Mouse (Mus musculus) lung, adult 2 months (tissue): ENCODE data around the gene Krt28. TPM values are rescaled to one million over a fixed set of nuclear protein-coding genes. Genes with fewer than 3 reads are reported as not detected.

Experiments used
- DNase-seq: peaks from one replicate; pipeline ENCODE4 v3.0.0; 2022
- H3K4me1 ChIP-seq: fragments of 200-500 bp; 2 replicates; pipeline ENCODE4 v1.6.1; 2011; ENCODE audit warnings: low read length; ENCODE audit not compliant: control insufficient read depth, insufficient read depth
- H3K4me3 ChIP-seq: fragments of 200-500 bp; replicated peaks from 2 replicates; pipeline ENCODE3; 2011; ENCODE audit warnings: low read depth, mild to moderate bottlenecking, control low read depth, low read length; ENCODE audit errors: extremely low read depth
- CTCF ChIP-seq: fragments of 200-500 bp; IDR thresholded peaks from 2 replicates; pipeline ENCODE4 v1.5.1; 2011; ENCODE audit warnings: mild to moderate bottlenecking, low read length, control low read depth; ENCODE audit not compliant: insufficient read depth
- POLR2A ChIP-seq: fragments of 200-500 bp; IDR thresholded peaks from 2 replicates; pipeline ENCODE4 v1.6.1; 2011; ENCODE audit warnings: low read depth, mild to moderate bottlenecking, control low read depth, low read length, borderline replicate concordance; ENCODE audit errors: extremely low read depth
- WGBS: fragments of 180-500 bp; shearing (Covaris S2); methylation state at CpG from one replicate; pipeline ENCODE4 v1.1.7; 2018; 5-methylcytosine and 5-hydroxymethylcytosine counted together
- polyA plus RNA-seq: library from polyadenylated mRNA; depleted of rRNA; stranded (reverse); fragments of >200 nt; gene quantifications from 2 replicates; pipeline ENCODE4 v1.2.3, GENCODE M21; 2012

Gene Krt28
- polyA plus RNA-seq, 1 experiment, result 0.15 TPM

DNA sequence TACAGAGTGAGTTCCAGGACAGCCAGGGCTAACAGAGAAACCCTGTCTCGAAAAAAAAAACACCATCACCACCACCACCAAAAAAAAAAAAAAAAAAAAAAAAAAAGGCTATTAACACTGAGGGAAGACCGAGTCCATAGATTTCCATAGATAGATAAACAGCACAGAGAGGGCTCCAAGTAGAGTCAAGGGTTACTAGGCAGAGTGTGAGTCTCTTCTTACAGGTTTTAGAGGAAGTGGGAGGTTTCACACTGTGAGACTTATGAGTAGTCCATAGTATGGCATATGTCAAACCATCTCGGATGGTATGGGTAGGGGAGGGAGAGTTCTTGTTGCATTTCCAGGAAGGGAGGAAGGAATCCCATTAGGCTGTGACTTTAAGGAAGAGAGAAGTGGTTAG is 23.4 kb upstream of the Krt28 start:
- TF ChIP-seq CTCF (no peak), POLR2A (no peak)
- Histone ChIP-seq H3K4me1 (no peaks in the 10 kb centered on the region), H3K4me3 (no peak overlapping the region)
- WGBS, result 68% methylated on average over 3 of the region's 3 CpGs
- DNase-seq, result no peak

DNA sequence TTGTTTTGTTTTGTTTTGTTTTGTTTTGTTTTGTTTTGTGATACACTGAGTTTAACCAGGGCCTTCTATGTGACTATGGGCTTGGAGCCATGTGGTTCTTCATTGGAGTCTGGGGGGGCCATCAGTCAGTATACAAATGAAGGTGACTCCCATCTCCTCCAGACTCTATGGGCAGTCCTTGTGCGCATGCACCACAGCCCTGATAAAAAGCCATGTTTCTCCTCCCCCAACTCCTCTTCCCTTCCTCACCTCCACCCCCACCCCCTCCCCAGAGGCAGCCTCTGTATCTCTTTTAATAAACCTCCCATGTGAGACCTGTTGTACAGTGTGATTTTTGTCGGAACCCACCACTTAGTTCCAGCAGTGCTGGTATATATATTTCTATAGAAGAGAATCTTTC is 22.0 kb upstream of the Krt28 start:
- no peak for DNase-seq
- TF ChIP-seq CTCF (no peak), POLR2A (no peak)
- Histone ChIP-seq H3K4me3 (no peak overlapping the region), H3K4me1 (no peaks in the 10 kb centered on the region)
- 75% methylated on average over 2 of the region's 2 CpGs for WGBS

GRCm38 (mm10) chr11:99396034-99396433 is 21.3 kb upstream of the Krt28 start:
- TF ChIP-seq CTCF (no peak), POLR2A (no peak)
- no peak for DNase-seq
- WGBS, result 47% methylated on average over 3 of the region's 3 CpGs
- Histone ChIP-seq H3K4me3 (no peak overlapping the region), H3K4me1 (no peaks in the 10 kb centered on the region)

GRCm38 (mm10) chr11:99392492-99392891 is 17.8 kb upstream of the Krt28 start:
- no peak for TF ChIP-seq POLR2A
- no peak for TF ChIP-seq CTCF
- no peak for DNase-seq
- Histone ChIP-seq H3K4me1 (no peaks in the 10 kb centered on the region), H3K4me3 (no peak overlapping the region)
- WGBS, result 68% methylated on average over 10 of the region's 10 CpGs

DNA sequence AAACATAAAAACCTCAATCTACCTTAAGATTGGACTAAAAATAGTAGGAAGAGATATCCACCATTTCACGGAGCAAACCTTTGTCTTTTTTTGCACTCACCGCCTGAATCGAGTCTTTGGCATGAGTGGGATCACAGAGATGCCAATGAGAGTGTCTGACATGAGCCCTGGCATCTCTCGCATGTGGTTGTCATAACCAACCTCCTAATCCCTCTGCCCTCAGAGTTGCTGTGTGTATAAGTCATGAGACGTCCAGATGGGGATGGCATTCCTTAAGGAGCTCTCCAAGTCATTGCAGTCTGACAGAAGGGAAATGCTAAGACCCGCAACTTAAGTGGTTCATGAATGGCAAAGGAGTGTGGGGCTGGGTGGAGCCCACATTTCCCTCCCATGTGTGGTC is 16.7 kb upstream of the Krt28 start:
- WGBS, result 76% methylated on average over 6 of the region's 6 CpGs
- DNase-seq, result no peak
- TF ChIP-seq POLR2A, result no peak
- no peak for TF ChIP-seq CTCF
- Histone ChIP-seq H3K4me1 (no peaks in the 10 kb centered on the region), H3K4me3 (no peak overlapping the region)

DNA sequence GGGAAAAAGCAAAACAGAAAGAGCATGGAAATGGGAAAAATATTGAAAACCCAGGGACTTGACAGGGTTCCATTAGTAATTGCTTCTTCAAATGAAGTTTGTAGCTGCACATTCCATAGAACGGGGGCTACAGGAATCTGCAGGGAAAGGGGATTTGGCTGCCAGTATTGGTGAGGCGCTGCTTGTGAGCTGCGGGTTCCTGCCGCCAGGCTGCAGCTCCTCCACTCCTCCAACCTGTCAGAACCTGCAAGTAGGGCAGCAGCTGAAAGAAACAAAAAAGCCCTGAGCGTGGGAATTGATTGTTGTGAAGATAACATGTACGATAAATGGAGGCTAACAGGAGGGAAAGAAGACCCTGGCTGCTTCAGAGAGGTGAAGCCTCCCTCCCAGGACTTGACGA is 16.2 kb upstream of the Krt28 start:
- Histone ChIP-seq H3K4me3 (no peak overlapping the region), H3K4me1 (no peaks in the 10 kb centered on the region)
- 66% methylated on average over 7 of the region's 7 CpGs for WGBS
- TF ChIP-seq CTCF, result no peak
- no peak for TF ChIP-seq POLR2A
- no peak for DNase-seq

GRCm38 (mm10) chr11:99389264-99389663 is 14.6 kb upstream of the Krt28 start, which contains the start of gene Krt10:
Krt10 (minus strand) TSS chr11:99389364.
- no peak for TF ChIP-seq CTCF
- TF ChIP-seq POLR2A, result no peak
- no peak for DNase-seq
- 80% methylated on average over 4 of the region's 4 CpGs for WGBS
- H3K4me1 ChIP-seq, result no peaks in the 10 kb centered on the region
- H3K4me3 ChIP-seq, result no peak within 1 kb of the TSS

DNA sequence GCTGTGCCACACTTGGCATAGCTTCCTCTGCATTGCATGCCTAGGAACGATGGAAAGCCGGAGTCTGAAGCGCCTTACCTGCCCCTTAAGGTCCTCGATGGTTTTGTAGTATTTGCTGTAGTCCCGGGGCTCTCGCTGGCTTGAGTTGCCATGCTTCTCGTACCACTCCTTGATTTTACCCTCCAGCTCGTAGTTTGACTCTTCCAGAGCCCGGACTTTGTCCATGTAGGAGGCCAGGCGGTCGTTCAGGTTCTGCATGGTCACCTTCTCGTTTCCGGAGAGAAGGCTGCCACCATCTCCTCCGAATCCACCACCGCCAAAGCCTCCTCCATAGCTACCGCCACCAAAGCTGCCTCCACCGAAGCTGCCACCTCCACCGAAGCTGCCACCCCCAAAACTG is 14.0 kb upstream of the Krt28 start:
- Histone ChIP-seq H3K4me1 (no peaks in the 10 kb centered on the region), H3K4me3 (no peak overlapping the region)
- TF ChIP-seq POLR2A, result no peak
- no peak for TF ChIP-seq CTCF
- DNase-seq, result no peak
- 88% methylated on average over 18 of the region's 18 CpGs for WGBS

DNA sequence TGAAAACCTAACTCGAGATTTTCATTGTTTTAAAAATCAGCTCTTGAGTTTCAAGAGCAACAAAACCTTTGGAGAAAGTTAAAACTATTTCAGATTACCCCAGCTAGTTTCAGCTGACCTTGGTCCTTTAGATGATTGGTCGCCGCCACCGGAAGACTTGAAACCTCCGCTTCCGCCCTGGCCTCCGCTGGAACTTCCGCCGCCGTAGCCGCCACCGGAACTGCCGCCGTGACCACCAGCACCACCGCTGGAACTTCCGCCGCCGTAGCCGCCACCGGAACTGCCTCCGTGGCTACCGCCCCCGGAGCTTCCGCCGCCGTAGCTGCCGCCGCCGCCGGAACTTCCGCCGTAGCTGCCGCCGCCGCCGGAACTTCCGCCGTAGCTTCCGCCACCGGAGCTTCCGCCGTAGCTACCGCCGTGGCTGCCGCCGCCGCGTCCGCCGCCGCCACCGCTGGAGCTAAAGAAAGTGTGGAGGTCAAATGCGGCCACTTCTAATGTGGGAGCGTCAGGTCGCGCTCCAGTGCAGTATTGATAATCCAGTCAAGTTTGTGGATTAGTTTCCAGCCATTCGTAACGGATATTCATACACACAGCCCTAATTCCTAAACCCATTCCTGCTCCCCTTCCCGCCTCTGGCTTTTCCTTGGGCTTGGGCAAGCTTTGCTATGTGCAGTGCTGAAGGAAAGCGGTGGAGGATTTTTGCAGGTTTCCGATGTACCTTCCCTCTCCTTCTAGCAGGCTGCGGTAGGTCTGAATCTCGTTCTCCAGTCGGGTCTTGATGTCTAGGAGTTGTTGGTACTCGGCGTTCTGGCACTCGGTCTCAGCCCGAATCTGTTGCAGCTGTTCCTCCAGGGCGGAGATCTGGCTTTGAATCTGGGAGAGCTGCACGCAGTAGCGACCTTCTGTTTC is 11.4 kb upstream of the Krt28 start:
- Histone ChIP-seq H3K4me1 (no peaks in the 10 kb centered on the region), H3K4me3 (peak overlapping the region; percentile 75)
- DNase-seq, result peak; percentile 86
- 1% methylated on average over 70 of the region's 71 CpGs for WGBS
- TF ChIP-seq POLR2A, result peak; percentile 69
- no peak for TF ChIP-seq CTCF

DNA sequence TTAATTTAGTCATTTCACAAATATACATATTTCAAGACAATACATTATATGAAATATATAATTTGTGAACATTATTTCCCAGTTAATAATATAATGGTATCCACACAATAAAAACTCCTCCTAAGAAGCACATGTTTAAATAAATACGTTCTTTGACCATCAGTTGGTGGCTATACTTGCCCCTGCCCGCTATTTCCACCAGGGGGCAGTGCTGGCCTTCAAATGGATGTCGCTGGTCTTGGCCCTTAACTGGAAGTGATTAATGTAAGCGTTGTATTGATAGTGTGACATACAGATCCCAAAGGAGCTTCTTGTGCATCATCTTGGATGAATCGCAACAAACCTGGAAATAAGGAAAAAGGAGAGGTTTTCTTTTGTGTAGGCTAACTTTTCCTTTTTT is 4.9 kb upstream of the Krt28 start:
- peak; percentile 91 for TF ChIP-seq CTCF
- no peak for TF ChIP-seq POLR2A
- peak; percentile 66 for DNase-seq
- Histone ChIP-seq H3K4me3 (no peak overlapping the region), H3K4me1 (no peaks in the 10 kb centered on the region)
- WGBS, result 11% methylated on average over 5 of the region's 5 CpGs

DNA sequence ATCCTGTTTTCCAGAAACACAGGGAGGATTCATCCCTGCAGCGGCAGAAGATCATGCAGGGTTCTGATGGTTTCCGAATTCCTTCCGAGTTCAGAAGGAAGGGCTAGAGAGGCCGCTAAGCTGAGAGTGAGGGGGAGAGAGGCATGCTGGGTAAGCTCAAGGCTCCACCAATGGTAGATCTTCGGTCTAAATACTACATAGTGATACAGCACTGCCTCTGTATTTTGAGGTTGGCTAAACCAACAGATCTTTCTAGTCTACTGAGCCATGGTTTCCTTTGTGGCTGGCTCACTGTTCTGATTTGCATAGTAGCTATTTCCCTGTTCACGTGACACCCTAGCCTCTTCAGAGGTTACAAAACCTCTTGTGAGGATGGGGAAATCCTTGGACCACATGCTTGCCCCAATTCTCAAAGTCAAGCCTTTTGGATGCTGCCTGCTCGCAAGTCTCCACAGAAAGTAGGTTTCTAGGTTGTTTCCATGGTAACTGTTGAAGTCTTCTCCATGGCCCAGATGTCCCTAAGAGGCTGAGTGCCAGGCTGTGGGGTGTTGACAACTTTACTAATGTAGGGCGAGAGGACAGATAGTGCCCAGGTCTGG is 4.8 kb downstream of the Krt28 start:
- no peaks in the 10 kb centered on the region for H3K4me1 ChIP-seq
- WGBS, result 75% methylated on average over 8 of the region's 8 CpGs
- H3K4me3 ChIP-seq, result no peak overlapping the region
- no peak for TF ChIP-seq CTCF
- TF ChIP-seq POLR2A, result no peak
- DNase-seq, result no peak
